Mouse (Mus musculus) erythroblast, embryonic 14.5 days (primary cell): ENCODE results near the gene Gpr155.

ENCODE experiments used
- GATA1 ChIP-seq: IDR thresholded peaks from 2 replicates; pipeline ENCODE4 v1.6.1; 2012; ENCODE audit warnings: low read length, inconsistent platforms, mixed read lengths
- TAL1 ChIP-seq: IDR thresholded peaks from 3 replicates; pipeline ENCODE4 v1.6.1; 2012; ENCODE audit warnings: low read length, inconsistent platforms, mixed read lengths

- no peak for TF ChIP-seq GATA1
- no peak for TF ChIP-seq TAL1
Measured at GRCm38 (mm10) chr2:73385172-73385571, 1.2 kb downstream of the Gpr155 start.
